Mouse (Mus musculus): ENCODE results near the gene Ccdc152. TPM values are rescaled to one million over a fixed set of nuclear protein-coding genes. Genes with fewer than 3 reads are reported as not detected.
A peak's percentile ranks its signal among the peaks of the same experiment; 100 is the strongest.

The Ccdc152 gene
- total RNA-seq, 1 experiment, result 0.76 TPM

GRCm38 (mm10) chr15:3323041-3323440, 19.7 kb upstream of the Ccdc152 start:
- Histone ChIP-seq H3K36me3 (ENCODE audit: control insufficient read depth, insufficient read depth, low read length, poor library complexity, severe bottlenecking) (no peaks in the 10 kb centered on the region), H3K27ac (ENCODE audit: insufficient read depth, low read depth, low read length, poor library complexity, severe bottlenecking) (no peak overlapping the region), H3K4me3 (ENCODE audit: insufficient read depth in 1 of 2, low read depth in 1 of 2, low read length in 2 of 2, poor library complexity in 1 of 2, severe bottlenecking in 1 of 2) (no peak overlapping the region), H3K9me3 (ENCODE audit: control insufficient read depth, insufficient read depth, low read depth, low read length) (no peaks in the 10 kb centered on the region), H3K4me1 (ENCODE audit: control insufficient read depth in 2 of 2, insufficient read depth in 2 of 2, low read length in 2 of 2, poor library complexity in 1 of 2) (peaks cover 0 to 6% of the 10 kb centered on the region in 2 experiments; a peak in 1 of 4 replicates), H3K9ac (ENCODE audit: insufficient read depth, low read depth, low read length, poor library complexity, severe bottlenecking) (no peak overlapping the region)
- TF ChIP-seq ZC3H11A (IDR thresholded peaks at IDR 0.05; ENCODE audit: borderline replicate concordance, low read depth, low read length), result no peak
- in situ Hi-C loops (cut with MboI; ENCODE audit: low sequenced_read_pairs in 2 of 2, unreplicated experiment in 2 of 2), result no loop called here
- DNase-seq (ENCODE audit: low read depth, low spot score), result no peak

- TF ChIP-seq HCFC1 (IDR thresholded peaks at IDR 0.05; ENCODE audit: borderline replicate concordance, insufficient read depth, low read length) (no peak), ZNF384 (IDR thresholded peaks at IDR 0.05; ENCODE audit: low read depth, low read length) (no peak), MAFK (IDR thresholded peaks at IDR 0.05; ENCODE audit: insufficient read depth, low read depth, low read length) (no peak), CHD2 (IDR thresholded peaks at IDR 0.05; ENCODE audit: low read depth, low read length) (no peak), ZC3H11A (IDR thresholded peaks at IDR 0.05; ENCODE audit: borderline replicate concordance, low read depth, low read length) (no peak)
- peaks cover 0 to 6% of the 10 kb centered on the region in 2 experiments; a peak in 1 of 4 replicates for H3K4me1 ChIP-seq (ENCODE audit: control insufficient read depth in 2 of 2, insufficient read depth in 2 of 2, low read length in 2 of 2, poor library complexity in 1 of 2)
- DNase-seq (ENCODE audit: low read depth, low spot score), result peak; percentile 37
- in situ Hi-C loops (cut with MboI; ENCODE audit: low sequenced_read_pairs in 2 of 2, unreplicated experiment in 2 of 2), result no loop called here
- no peak overlapping the region for H3K9ac ChIP-seq (ENCODE audit: insufficient read depth, low read depth, low read length, poor library complexity, severe bottlenecking)
- no peak overlapping the region for H3K4me3 ChIP-seq (ENCODE audit: insufficient read depth in 1 of 2, low read depth in 1 of 2, low read length in 2 of 2, poor library complexity in 1 of 2, severe bottlenecking in 1 of 2)
- no peak overlapping the region for H3K27ac ChIP-seq (ENCODE audit: insufficient read depth, low read depth, low read length, poor library complexity, severe bottlenecking)
- no peaks in the 10 kb centered on the region for H3K9me3 ChIP-seq (ENCODE audit: control insufficient read depth, insufficient read depth, low read depth, low read length)
- no peaks in the 10 kb centered on the region for H3K36me3 ChIP-seq (ENCODE audit: control insufficient read depth, insufficient read depth, low read length, poor library complexity, severe bottlenecking)
Measured at GRCm38 (mm10) chr15:3319929-3320328, 16.6 kb upstream of the Ccdc152 start.

- Histone ChIP-seq H3K9me3 (ENCODE audit: control insufficient read depth, insufficient read depth, low read depth, low read length) (no peaks in the 10 kb centered on the region), H3K9ac (ENCODE audit: insufficient read depth, low read depth, low read length, poor library complexity, severe bottlenecking) (no peak overlapping the region), H3K27ac (ENCODE audit: insufficient read depth, low read depth, low read length, poor library complexity, severe bottlenecking) (no peak overlapping the region), H3K4me3 (ENCODE audit: insufficient read depth in 1 of 2, low read depth in 1 of 2, low read length in 2 of 2, poor library complexity in 1 of 2, severe bottlenecking in 1 of 2) (no peak overlapping the region), H3K4me1 (ENCODE audit: control insufficient read depth in 2 of 2, insufficient read depth in 2 of 2, low read length in 2 of 2, poor library complexity in 1 of 2) (peaks cover 0 to 6% of the 10 kb centered on the region in 2 experiments; a peak in 1 of 4 replicates), H3K36me3 (ENCODE audit: control insufficient read depth, insufficient read depth, low read length, poor library complexity, severe bottlenecking) (no peaks in the 10 kb centered on the region)
- TF ChIP-seq ZNF384 (IDR thresholded peaks at IDR 0.05; ENCODE audit: low read depth, low read length) (no peak), ZC3H11A (IDR thresholded peaks at IDR 0.05; ENCODE audit: borderline replicate concordance, low read depth, low read length) (no peak), HCFC1 (IDR thresholded peaks at IDR 0.05; ENCODE audit: borderline replicate concordance, insufficient read depth, low read length) (no peak), CHD2 (IDR thresholded peaks at IDR 0.05; ENCODE audit: low read depth, low read length) (no peak), MAFK (IDR thresholded peaks at IDR 0.05; ENCODE audit: insufficient read depth, low read depth, low read length) (no peak)
- no peak for DNase-seq (ENCODE audit: low read depth, low spot score)
- in situ Hi-C loops (cut with MboI; ENCODE audit: low sequenced_read_pairs in 2 of 2, unreplicated experiment in 2 of 2), result no loop called here
Measured at GRCm38 (mm10) chr15:3316617-3317016, 13.3 kb upstream of the Ccdc152 start.

- no peaks in the 10 kb centered on the region for H3K36me3 ChIP-seq (ENCODE audit: control insufficient read depth, insufficient read depth, low read length, poor library complexity, severe bottlenecking)
- no peak for DNase-seq (ENCODE audit: low read depth, low spot score)
- no peaks in the 10 kb centered on the region for H3K9me3 ChIP-seq (ENCODE audit: control insufficient read depth, insufficient read depth, low read depth, low read length)
- TF ChIP-seq ZC3H11A (IDR thresholded peaks at IDR 0.05; ENCODE audit: borderline replicate concordance, low read depth, low read length) (no peak), HCFC1 (IDR thresholded peaks at IDR 0.05; ENCODE audit: borderline replicate concordance, insufficient read depth, low read length) (no peak), CHD2 (IDR thresholded peaks at IDR 0.05; ENCODE audit: low read depth, low read length) (no peak), MAFK (IDR thresholded peaks at IDR 0.05; ENCODE audit: insufficient read depth, low read depth, low read length) (no peak), ZNF384 (IDR thresholded peaks at IDR 0.05; ENCODE audit: low read depth, low read length) (no peak)
- H3K27ac ChIP-seq (ENCODE audit: insufficient read depth, low read depth, low read length, poor library complexity, severe bottlenecking), result no peak overlapping the region
- no peak overlapping the region for H3K4me3 ChIP-seq (ENCODE audit: insufficient read depth in 1 of 2, low read depth in 1 of 2, low read length in 2 of 2, poor library complexity in 1 of 2, severe bottlenecking in 1 of 2)
- in situ Hi-C loops (cut with MboI; ENCODE audit: low sequenced_read_pairs in 2 of 2, unreplicated experiment in 2 of 2), result no loop called here
- H3K9ac ChIP-seq (ENCODE audit: insufficient read depth, low read depth, low read length, poor library complexity, severe bottlenecking), result no peak overlapping the region
- H3K4me1 ChIP-seq (ENCODE audit: control insufficient read depth in 2 of 2, insufficient read depth in 2 of 2, low read length in 2 of 2, poor library complexity in 1 of 2), result no peaks in the 10 kb centered on the region
Measured at GRCm38 (mm10) chr15:3312937-3313336, 9.6 kb upstream of the Ccdc152 start.

- Histone ChIP-seq H3K4me1 (ENCODE audit: control insufficient read depth in 2 of 2, insufficient read depth in 2 of 2, low read length in 2 of 2, poor library complexity in 1 of 2) (no peaks in the 10 kb centered on the region), H3K36me3 (ENCODE audit: control insufficient read depth, insufficient read depth, low read length, poor library complexity, severe bottlenecking) (no peaks in the 10 kb centered on the region), H3K4me3 (ENCODE audit: insufficient read depth in 1 of 2, low read depth in 1 of 2, low read length in 2 of 2, poor library complexity in 1 of 2, severe bottlenecking in 1 of 2) (no peak overlapping the region), H3K27ac (ENCODE audit: insufficient read depth, low read depth, low read length, poor library complexity, severe bottlenecking) (no peak overlapping the region), H3K9me3 (ENCODE audit: control insufficient read depth, insufficient read depth, low read depth, low read length) (no peaks in the 10 kb centered on the region), H3K9ac (ENCODE audit: insufficient read depth, low read depth, low read length, poor library complexity, severe bottlenecking) (no peak overlapping the region)
- in situ Hi-C loops (cut with MboI; ENCODE audit: low sequenced_read_pairs in 2 of 2, unreplicated experiment in 2 of 2), result no loop called here
- TF ChIP-seq CHD2 (IDR thresholded peaks at IDR 0.05; ENCODE audit: low read depth, low read length) (no peak), ZNF384 (IDR thresholded peaks at IDR 0.05; ENCODE audit: low read depth, low read length) (no peak), MAFK (IDR thresholded peaks at IDR 0.05; ENCODE audit: insufficient read depth, low read depth, low read length) (no peak), ZC3H11A (IDR thresholded peaks at IDR 0.05; ENCODE audit: borderline replicate concordance, low read depth, low read length) (no peak), HCFC1 (IDR thresholded peaks at IDR 0.05; ENCODE audit: borderline replicate concordance, insufficient read depth, low read length) (no peak)
- no peak for DNase-seq (ENCODE audit: low read depth, low spot score)
Measured at GRCm38 (mm10) chr15:3309856-3310255, 6.5 kb upstream of the Ccdc152 start.

Data from ES-E14 (cell line).